Mouse (Mus musculus) small intestine, adult 2 months (tissue): Measurements from ENCODE around the gene Med12l. TPM values are rescaled to one million over a fixed set of nuclear protein-coding genes. Genes with fewer than 3 reads are reported as not detected.

Experiments used
- H3K27ac ChIP-seq: fragments of 200-500 bp; 2 replicates; pipeline ENCODE4 v1.5.1; 2012; ENCODE audit warnings: low read depth, low read length, control low read depth, inconsistent platforms; ENCODE audit not compliant: insufficient read depth
- H3K27me3 ChIP-seq: fragments of 200-500 bp; 2 replicates; pipeline ENCODE4 v1.6.1; 2012; ENCODE audit warnings: mild to moderate bottlenecking, moderate library complexity, low read length, inconsistent platforms; ENCODE audit not compliant: control insufficient read depth, insufficient read depth
- H3K36me3 ChIP-seq: fragments of 200-500 bp; 2 replicates; pipeline ENCODE4 v1.6.1; 2012; ENCODE audit warnings: mild to moderate bottlenecking, low read length, control low read depth, inconsistent platforms; ENCODE audit not compliant: control insufficient read depth, insufficient read depth
- H3K4me1 ChIP-seq: fragments of 200-500 bp; 2 replicates; pipeline ENCODE4 v1.6.1; 2012; ENCODE audit warnings: low read length, inconsistent platforms, mixed read lengths; ENCODE audit not compliant: control insufficient read depth, insufficient read depth, insufficient read length
- H3K4me3 ChIP-seq: fragments of 200-500 bp; 2 replicates; pipeline ENCODE4 v1.5.1; 2012; ENCODE audit warnings: low read depth, mild to moderate bottlenecking, control low read depth, inconsistent platforms, low read length, moderate library complexity
- CTCF ChIP-seq: fragments of 200-500 bp; IDR thresholded peaks from 2 replicates; pipeline ENCODE4 v1.5.1; 2012; ENCODE audit warnings: low read depth, mild to moderate bottlenecking, control low read depth, inconsistent platforms, low read length, moderate library complexity, mixed read lengths; ENCODE audit not compliant: insufficient replicate concordance, insufficient read length; ENCODE audit errors: extremely low read depth
- POLR2A ChIP-seq: fragments of 200-500 bp; IDR thresholded peaks from 2 replicates; pipeline ENCODE4 v1.6.1; 2012; ENCODE audit warnings: low read depth, mild to moderate bottlenecking, control low read depth, inconsistent platforms, low read length, moderate library complexity
- WGBS: fragments of 180-500 bp; shearing (Covaris S2); methylation state at CpG from one replicate; pipeline ENCODE4 v1.1.7; 2018; 5-methylcytosine and 5-hydroxymethylcytosine counted together
- polyA plus RNA-seq: library from polyadenylated mRNA; depleted of rRNA; stranded (reverse); fragments of >200 nt; gene quantifications from 2 replicates; pipeline ENCODE4 v1.2.3, GENCODE M21; 2012

Med12l gene
- polyA plus RNA-seq, 1 experiment = 0.43 TPM

GRCm38 (mm10) chr3:59293437-59294199 is 288.0 kb downstream of the Med12l start:
- TF ChIP-seq POLR2A (no peak), CTCF (no peak)
- H3K36me3 ChIP-seq = no peaks in the 10 kb centered on the region
- no peaks in the 10 kb centered on the region for H3K4me1 ChIP-seq
- H3K27ac ChIP-seq = no peak overlapping the region
- H3K4me3 ChIP-seq = no peak overlapping the region
- WGBS = 87% methylated on average over 5 of the region's 5 CpGs
- H3K27me3 ChIP-seq = no peaks in the 10 kb centered on the region

DNA sequence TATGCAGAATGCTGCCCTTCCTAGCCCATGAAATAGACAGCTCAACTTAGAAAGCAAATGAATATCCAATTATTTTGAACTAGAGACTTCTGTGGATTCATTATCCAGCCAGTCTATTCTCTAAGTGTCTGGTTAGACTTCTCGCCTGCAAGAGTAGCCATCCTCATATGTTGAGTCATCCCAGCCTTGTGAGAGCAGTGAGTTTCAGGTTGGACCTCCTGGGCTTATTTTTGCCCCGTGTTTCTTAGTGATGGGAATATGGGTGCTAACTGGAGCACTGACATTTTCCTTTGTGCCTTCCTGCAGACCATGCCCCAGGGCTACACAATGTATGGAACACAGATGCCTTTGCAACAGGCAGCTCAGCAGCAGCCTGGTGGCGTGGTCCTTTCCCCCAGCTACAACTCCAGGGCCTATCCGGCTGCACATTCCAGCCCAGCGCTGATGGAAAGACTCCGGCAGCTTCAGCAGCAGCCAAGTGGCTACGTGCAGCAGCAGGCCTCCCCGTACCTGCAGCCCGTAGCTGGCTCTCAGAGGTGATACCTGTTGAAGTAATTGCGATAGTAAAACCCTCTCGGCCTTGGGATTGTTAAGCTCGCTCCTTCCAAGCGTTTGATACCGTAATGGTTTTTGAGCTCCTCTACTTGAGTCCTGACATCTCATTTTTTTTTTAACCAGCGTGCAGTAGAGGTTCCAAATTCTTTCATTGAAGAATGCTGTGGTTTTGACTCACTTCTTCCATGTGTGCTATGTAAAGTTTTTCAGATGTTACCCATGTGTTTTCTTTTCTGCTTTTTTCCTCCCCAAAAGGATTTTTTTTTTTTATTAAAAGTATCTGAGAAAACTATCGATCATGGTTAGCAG is 290.3 kb downstream of the Med12l start:
- H3K4me1 ChIP-seq = no peaks in the 10 kb centered on the region
- no peak overlapping the region for H3K27ac ChIP-seq
- H3K27me3 ChIP-seq = no peaks in the 10 kb centered on the region
- H3K4me3 ChIP-seq = no peak overlapping the region
- TF ChIP-seq CTCF (no peak), POLR2A (no peak)
- WGBS = 85% methylated on average over 16 of the region's 16 CpGs
- H3K36me3 ChIP-seq = no peaks in the 10 kb centered on the region

GRCm38 (mm10) chr3:59296563-59297130 is 291.0 kb downstream of the Med12l start:
- no peak overlapping the region for H3K27ac ChIP-seq
- WGBS = 85% methylated on average over 5 of the region's 5 CpGs
- H3K27me3 ChIP-seq = no peaks in the 10 kb centered on the region
- TF ChIP-seq CTCF (no peak), POLR2A (no peak)
- H3K36me3 ChIP-seq = no peaks in the 10 kb centered on the region
- H3K4me1 ChIP-seq = no peaks in the 10 kb centered on the region
- H3K4me3 ChIP-seq = no peak overlapping the region

GRCm38 (mm10) chr3:59297653-59298052 is 292.0 kb downstream of the Med12l start:
- Histone ChIP-seq H3K27ac (no peak overlapping the region), H3K27me3 (no peaks in the 10 kb centered on the region), H3K4me3 (no peak overlapping the region), H3K36me3 (no peaks in the 10 kb centered on the region), H3K4me1 (no peaks in the 10 kb centered on the region)
- TF ChIP-seq POLR2A (no peak), CTCF (no peak)
- 85% methylated on average over 16 of the region's 16 CpGs for WGBS

DNA sequence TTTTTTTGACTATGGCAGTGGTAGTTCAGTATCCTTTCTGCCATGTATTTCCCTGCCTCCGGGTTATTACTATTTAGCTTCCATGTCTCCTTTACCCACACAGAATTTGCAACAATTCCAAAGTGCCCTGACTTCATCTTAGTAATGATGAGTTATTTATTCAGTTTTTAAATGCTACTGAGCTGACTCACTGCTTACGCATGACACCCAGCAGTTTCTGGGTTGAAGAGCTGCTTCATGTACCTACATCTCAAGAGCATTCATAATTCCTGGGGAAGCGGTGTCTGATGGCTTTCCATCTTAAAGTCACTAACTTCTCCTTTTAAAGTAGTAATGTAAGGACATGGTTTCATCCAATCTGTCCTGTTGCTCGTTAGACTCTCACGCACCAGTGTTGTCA is 299.3 kb downstream of the Med12l start:
- Histone ChIP-seq H3K4me3 (no peak overlapping the region), H3K36me3 (no peaks in the 10 kb centered on the region), H3K4me1 (no peaks in the 10 kb centered on the region), H3K27me3 (no peaks in the 10 kb centered on the region), H3K27ac (no peak overlapping the region)
- no peak for TF ChIP-seq POLR2A
- no peak for TF ChIP-seq CTCF
- WGBS = 92% methylated on average over 5 of the region's 5 CpGs

DNA sequence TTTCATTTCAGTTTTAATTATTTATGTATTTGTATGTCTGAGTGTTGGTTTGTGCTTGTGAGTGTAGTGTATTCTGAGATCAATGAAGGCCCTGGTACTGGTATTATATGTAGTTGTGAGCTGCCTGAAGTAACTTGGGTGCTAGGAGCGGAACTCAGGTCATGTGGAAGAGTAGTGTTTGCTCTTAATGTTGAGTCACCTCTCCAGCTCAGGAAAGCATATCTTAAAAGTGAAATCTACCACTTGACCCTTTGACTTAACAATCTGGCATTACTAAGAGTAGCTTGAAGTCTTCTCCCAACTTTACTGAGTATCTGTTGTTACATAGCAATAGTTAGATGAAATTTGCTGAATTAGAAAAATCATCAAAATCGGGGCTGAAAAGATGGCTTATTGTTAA is 299.9 kb downstream of the Med12l start:
- TF ChIP-seq CTCF = no peak
- no peak for TF ChIP-seq POLR2A
- 93% methylated on average over 2 of the region's 2 CpGs for WGBS
- Histone ChIP-seq H3K4me1 (no peaks in the 10 kb centered on the region), H3K4me3 (no peak overlapping the region), H3K27ac (no peak overlapping the region), H3K36me3 (no peaks in the 10 kb centered on the region), H3K27me3 (no peaks in the 10 kb centered on the region)

- Histone ChIP-seq H3K27me3 (no peaks in the 10 kb centered on the region), H3K4me3 (no peak overlapping the region), H3K4me1 (no peaks in the 10 kb centered on the region), H3K27ac (no peak overlapping the region), H3K36me3 (no peaks in the 10 kb centered on the region)
- TF ChIP-seq CTCF = no peak
- no peak for TF ChIP-seq POLR2A
- WGBS = 76% methylated on average over 10 of the region's 10 CpGs
Measured at GRCm38 (mm10) chr3:59312610-59313009, 307.0 kb downstream of the Med12l start.
